Mouse (Mus musculus): Measurements from ENCODE around the gene Mei1.

- TF ChIP-seq JUND (conservative IDR thresholded peaks at IDR 0.05; ENCODE audit: low read depth, low read length): no peak
- no peak for TF ChIP-seq CTCF (conservative IDR thresholded peaks at IDR 0.05 in 1 of 2, IDR thresholded peaks at IDR 0.05 in 1 of 2; ENCODE audit: low read depth in 2 of 2, low read length in 2 of 2)
- peak; percentile 60 for TF ChIP-seq POLR2A (IDR thresholded peaks at IDR 0.05; ENCODE audit: low read depth, low read length)
- no peak for TF ChIP-seq E2F4 (IDR thresholded peaks at IDR 0.05; ENCODE audit: insufficient replicate concordance, low read depth, low read length)
- TF ChIP-seq BHLHE40 (IDR thresholded peaks at IDR 0.05; ENCODE audit: low read depth, low read length): peak; percentile 79
- no peak; the same call in 1 of the 2 replicates for TF ChIP-seq RCOR1 (conservative IDR thresholded peaks at IDR 0.05; ENCODE audit: low read depth, low read length)
- TF ChIP-seq ETS1 (conservative IDR thresholded peaks at IDR 0.05; ENCODE audit: low read depth, low read length): peak; percentile 11; the same call in 1 of the 2 replicates
- TF ChIP-seq USF1 (IDR thresholded peaks at IDR 0.05; ENCODE audit: low read depth, low read length): no peak
- TF ChIP-seq EP300 (IDR thresholded peaks at IDR 0.05; ENCODE audit: low read length): peak; percentile 36; the same call in 1 of the 2 replicates
- no peak for TF ChIP-seq ZC3H11A (IDR thresholded peaks at IDR 0.05; ENCODE audit: low read depth, low read length)
- TF ChIP-seq MAFK (IDR thresholded peaks at IDR 0.05; ENCODE audit: insufficient replicate concordance, low read length): no peak
- TF ChIP-seq SMC3 (IDR thresholded peaks at IDR 0.05; ENCODE audit: low read depth, low read length): no peak
- TF ChIP-seq SIN3A (IDR thresholded peaks at IDR 0.05; ENCODE audit: low read length): peak; percentile 50
Measured at GRCm38 (mm10) chr15:82166240-82167100, 96.7 kb downstream of the Mei1 start.
